ENCODE assay signal across 23 mouse cellular contexts in the genomic region with DNA sequence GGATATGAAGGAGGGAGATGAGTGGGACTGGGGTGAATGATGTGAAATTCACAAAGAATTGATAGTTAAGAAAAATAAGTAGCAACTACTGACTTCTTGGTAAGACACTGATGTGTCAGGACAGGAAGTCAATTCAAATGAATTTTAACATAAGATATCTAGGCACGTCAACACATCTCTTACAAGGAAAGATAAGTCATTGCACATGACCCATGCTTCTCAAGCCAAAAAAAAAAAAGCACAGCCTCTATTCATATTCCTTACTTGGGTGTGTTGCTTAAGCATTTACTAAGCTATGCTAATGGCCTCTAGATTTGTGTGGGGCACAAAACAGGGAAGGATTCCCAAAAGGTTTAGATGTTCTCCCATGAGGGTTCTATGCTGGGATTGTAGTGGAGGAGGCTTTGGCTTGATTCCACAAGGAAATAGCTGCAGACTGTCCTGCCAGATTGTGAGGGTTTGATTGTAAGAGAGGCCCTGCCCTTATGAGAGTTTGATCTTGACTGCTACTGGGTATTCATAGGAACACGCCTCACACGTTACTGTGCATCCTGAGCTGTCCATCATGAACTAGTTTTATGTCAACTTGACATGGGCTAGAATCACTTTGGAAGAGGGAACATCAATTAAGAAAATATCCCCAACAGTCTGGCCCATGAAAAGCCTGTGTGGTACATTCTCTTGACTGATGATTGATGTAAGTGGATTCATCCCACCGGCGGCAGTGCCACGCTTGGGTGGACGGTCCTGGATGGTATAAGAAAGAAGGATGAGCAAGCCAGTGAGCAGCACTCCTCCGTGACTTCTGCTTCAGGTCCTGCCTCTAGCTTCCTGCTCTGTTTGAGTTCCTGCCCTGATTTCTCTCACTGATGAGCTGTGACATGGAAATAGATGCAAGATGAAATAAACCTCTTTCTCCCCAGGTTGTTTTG. TPM values are rescaled to one million over a fixed set of nuclear protein-coding genes. Genes with fewer than 3 reads are reported as not detected.
DNase-seq lines count a peak whose midpoint lies in the region; ATAC-seq and TF ChIP-seq lines count a peak whose summit lies in the region.
"Had no signal": no experiment of that assay in that cellular context is flagged by ENCODE, and none has a peak within 500 bp of the region (broad histone marks: within the 10 kb centered on the region; RNA-seq: fewer than 3 reads in every experiment).

No protein-coding gene starts in this region.

- no peak for TF ChIP-seq CTCF in heart, adult 2 months (IDR thresholded peaks at IDR 0.05)
- no peak for TF ChIP-seq CTCF in MEL (IDR thresholded peaks at IDR 0.05 in 2 of 3, conservative IDR thresholded peaks at IDR 0.05 in 1 of 3; ENCODE audit: control insufficient read depth in 1 of 3, insufficient read depth in 1 of 3, low read depth in 2 of 3, low read length in 3 of 3, poor library complexity in 1 of 3, severe bottlenecking in 1 of 3)
- TF ChIP-seq CTCF in embryonic fibroblast, embryonic 13.5 days (IDR thresholded peaks at IDR 0.05; ENCODE audit: borderline replicate concordance, insufficient read depth, low read length), result no peak

- H3K9ac ChIP-seq in heart, adult 2 months (ENCODE audit: low read depth, low read length), result no peak overlapping the region
- no peak overlapping the region for H3K9ac ChIP-seq in heart, embryonic 12.5 days
- H3K9ac ChIP-seq in MEL (ENCODE audit: control insufficient read depth, low read depth, low read length, poor library complexity, severe bottlenecking), result no peak overlapping the region
- H3K9ac ChIP-seq: embryonic facial prominence, embryonic 15.5 days; forebrain, embryonic 15.5 days; hindbrain, embryonic 13.5 days; kidney, embryonic 15.5 days had no signal

- H3K36me3 ChIP-seq in heart, adult 2 months (ENCODE audit: control insufficient read depth, insufficient read depth, low read length), result peaks cover 11% of the 10 kb centered on the region
- H3K36me3 ChIP-seq in heart, embryonic 12.5 days, result 0 out of 2 replicates have a peak, but pooled peaks cover 5% of the 10 kb centered on the region
- peaks cover 0 to 33% of the 10 kb centered on the region in 2 experiments; a peak in 3 of 4 replicates for H3K36me3 ChIP-seq in MEL (ENCODE audit: control insufficient read depth in 1 of 2, insufficient read depth in 2 of 2, low read length in 2 of 2)
- H3K36me3 ChIP-seq: G1E had no signal

- peak in 1 of 2 experiments; percentile 36 for DNase-seq in heart, adult 2 months
- DNase-seq in heart, postnatal 14 days, result no peak
- DNase-seq in heart, postnatal 4 days, result peak; percentile 8
- DNase-seq in MEL (ENCODE audit: low read depth, low spot score), result no peak
- no peak for DNase-seq in embryo, embryonic 10.5 days (ENCODE audit: low spot score)
- DNase-seq: adrenal gland, postnatal 36 days; B cell, adult 2 months; cerebellum, adult 2 months; cerebellum, postnatal 10 days; embryo, embryonic 11 days; gastrocnemius, postnatal 10 days; kidney, adult 18-20 months had no signal

- no peak for TF ChIP-seq EP300 in heart, adult 2 months (IDR thresholded peaks at IDR 0.05; ENCODE audit: insufficient read depth, low read depth, low read length)
- peak; percentile 35 to 52; a peak in 1 of 4 replicates for TF ChIP-seq EP300 in MEL (IDR thresholded peaks at IDR 0.05; ENCODE audit: low read depth in 1 of 2, low read length in 2 of 2)

- intact Hi-C loops in heart, adult 2 months (cut with DNase I), result loop anchor here (2.0 kb wide), 1 partner anchor 14 kb away; no protein-coding TSS in a partner anchor
- intact Hi-C loops in heart, postnatal 14 days (cut with DNase I), result no loop called here

- TF ChIP-seq RAD21 in MEL (IDR thresholded peaks at IDR 0.05; ENCODE audit: low read depth, low read length), result no peak

- no peaks in the 10 kb centered on the region for H3K79me2 ChIP-seq in heart, adult 2 months (replicated peaks; ENCODE audit: control insufficient read depth, insufficient read depth, low read length)
- H3K79me2 ChIP-seq in MEL (ENCODE audit: control insufficient read depth, insufficient read depth, low read length, poor library complexity), result no peaks in the 10 kb centered on the region

- no peak for ATAC-seq in heart, embryonic 12.5 days (ENCODE audit: insufficient number of reproducible peaks, low FRiP score)
- ATAC-seq: activated CD4-positive, CD25-positive, alpha-beta regulatory T cell, adult 4 months; CD4-positive, CD25-positive, alpha-beta regulatory T cell, adult 4 months; forebrain, embryonic 15.5 days; hindbrain, postnatal 0 days; Patski had no signal

- no peaks in the 10 kb centered on the region for H3K9me3 ChIP-seq in heart, embryonic 12.5 days (replicated peaks)
- H3K9me3 ChIP-seq in MEL (replicated peaks; ENCODE audit: insufficient read depth, low read length), result no peaks in the 10 kb centered on the region
- H3K9me3 ChIP-seq: embryonic facial prominence, embryonic 15.5 days; forebrain, embryonic 15.5 days; G1E; hindbrain, embryonic 13.5 days; kidney, embryonic 15.5 days had no signal

- no peak for TF ChIP-seq POLR2A in heart, adult 2 months (IDR thresholded peaks at IDR 0.05; ENCODE audit: insufficient read depth, low read depth, low read length)
- no peak for TF ChIP-seq POLR2A in MEL (IDR thresholded peaks at IDR 0.05; ENCODE audit: control insufficient read depth in 1 of 2, insufficient read depth in 1 of 2, low read depth in 1 of 2, low read length in 2 of 2, poor library complexity in 1 of 2)
- no peak for TF ChIP-seq POLR2A in embryonic fibroblast, embryonic 13.5 days (IDR thresholded peaks at IDR 0.05; ENCODE audit: low read depth, low read length)

- H3K4me2 ChIP-seq in heart, embryonic 12.5 days, result no peak overlapping the region
- H3K4me2 ChIP-seq: embryonic facial prominence, embryonic 15.5 days; forebrain, embryonic 15.5 days; hindbrain, embryonic 13.5 days; kidney, embryonic 15.5 days had no signal

- H3K4me3 ChIP-seq in heart, adult 2 months, result no peak overlapping the region
- no peak overlapping the region for H3K4me3 ChIP-seq in heart, embryonic 12.5 days
- H3K4me3 ChIP-seq in MEL (ENCODE audit: control insufficient read depth in 1 of 2, insufficient read depth in 1 of 2, low read depth in 2 of 2, low read length in 2 of 2), result no peak overlapping the region
- no peak overlapping the region for H3K4me3 ChIP-seq in embryonic fibroblast, embryonic 13.5 days (ENCODE audit: insufficient read depth, low read length)
- H3K4me3 ChIP-seq: embryonic facial prominence, embryonic 15.5 days; forebrain, embryonic 15.5 days; hindbrain, embryonic 13.5 days; kidney, embryonic 15.5 days had no signal

- WGBS in heart, adult 2 months, result 67% methylated on average over 8 of the region's 8 CpGs
- WGBS in heart, embryonic 12.5 days, result 84% methylated on average over 8 of the region's 8 CpGs

- H3K27me3 ChIP-seq in heart, adult 2 months (ENCODE audit: control insufficient read depth, insufficient read depth, low read length), result no peaks in the 10 kb centered on the region
- no peaks in the 10 kb centered on the region for H3K27me3 ChIP-seq in heart, embryonic 12.5 days (replicated peaks)
- no peaks in the 10 kb centered on the region for H3K27me3 ChIP-seq in MEL (ENCODE audit: control insufficient read depth in 1 of 2, insufficient read depth in 2 of 2, low read length in 2 of 2)
- H3K27me3 ChIP-seq: embryonic facial prominence, embryonic 15.5 days; forebrain, embryonic 15.5 days; hindbrain, embryonic 13.5 days; kidney, embryonic 15.5 days; Patski had no signal

- H3K4me1 ChIP-seq in heart, adult 2 months (ENCODE audit: control insufficient read depth, insufficient read depth, low read length), result peaks cover 8% of the 10 kb centered on the region
- peaks cover 4% of the 10 kb centered on the region for H3K4me1 ChIP-seq in heart, embryonic 12.5 days (replicated peaks)
- H3K4me1 ChIP-seq in MEL (ENCODE audit: control insufficient read depth in 1 of 2, insufficient read depth in 2 of 2, low read length in 2 of 2), result peaks cover 33 to 34% of the 10 kb centered on the region in 2 experiments
- H3K4me1 ChIP-seq in embryonic fibroblast, embryonic 13.5 days (ENCODE audit: control insufficient read depth, insufficient read depth, low read length), result peaks cover 16% of the 10 kb centered on the region
- H3K4me1 ChIP-seq: embryonic facial prominence, embryonic 15.5 days; forebrain, embryonic 15.5 days; hindbrain, embryonic 13.5 days had no signal

- peak overlapping the region; percentile 23 for H3K27ac ChIP-seq in heart, adult 2 months
- no peak overlapping the region for H3K27ac ChIP-seq in heart, embryonic 12.5 days (ENCODE audit: poor library complexity, severe bottlenecking)
- no peak overlapping the region for H3K27ac ChIP-seq in MEL (ENCODE audit: control insufficient read depth, low read depth, low read length)
- peak overlapping the region; percentile 79 for H3K27ac ChIP-seq in embryonic fibroblast, embryonic 13.5 days (ENCODE audit: insufficient read depth, low read length)
- H3K27ac ChIP-seq: embryonic facial prominence, embryonic 15.5 days; forebrain, embryonic 15.5 days; hindbrain, embryonic 13.5 days; hindbrain, postnatal 0 days; kidney, embryonic 15.5 days had no signal

RNA-seq across cellular contexts. Expression of gene Cd81, which starts 17.8 kb away (rescaled TPM):
- total RNA-seq in heart, adult 2 months (2021), result 100 to 1,000 TPM; 424 to 434 TPM
- 641 and 822 TPM in 2 replicates for polyA plus RNA-seq in heart, adult 2 months (2012; rRNA removed)
- 100 to 1,000 TPM; 505 to 506 TPM for total RNA-seq in heart, postnatal 14 days (2021)
- 100 to 1,000 TPM; 600 to 620 TPM for total RNA-seq in heart, postnatal 4 days (2021)
- polyA plus RNA-seq in heart, embryonic 12.5 days (2016; fragmentation: Nextera tagmentation; extraction: Ambion mirVana), result 701 and 712 TPM in 2 replicates
- total RNA-seq in MEL (2012; rRNA removed), result 86.8 and 105 TPM in 2 replicates
- polyA plus RNA-seq in MEL (2012; ENCODE audit: insufficient read depth in 1 of 2, insufficient read length in 2 of 2, low read depth in 1 of 2, low replicate concordance in 2 of 2, missing spikeins in 1 of 2), result 100 to 1,000 TPM in 1 of 2 experiments, not detected in 1; 133 TPM
- polyA plus RNA-seq in embryonic fibroblast, embryonic 13.5 days (2011; ENCODE audit: insufficient read length, low read depth, missing spikeins), result 684 and 894 TPM in 2 replicates

RNA-seq across cellular contexts. Expression of gene Tspan32, which starts 29.9 kb away (rescaled TPM):
- total RNA-seq in heart, adult 2 months (2021), result 1 to 10 TPM in 1 of 2 experiments, under 1 TPM in 1; 0.44 to 1.3 TPM
- polyA plus RNA-seq in heart, adult 2 months (2012; rRNA removed), result 1.8 and 1.9 TPM in 2 replicates
- 1 to 10 TPM in 1 of 2 experiments, under 1 TPM in 1; 0.91 to 1.1 TPM for total RNA-seq in heart, postnatal 14 days (2021)
- under 1 TPM; 0.45 to 0.64 TPM for total RNA-seq in heart, postnatal 4 days (2021)
- 7.0 and 7.7 TPM in 2 replicates for polyA plus RNA-seq in heart, embryonic 12.5 days (2016; fragmentation: Nextera tagmentation; extraction: Ambion mirVana)
- total RNA-seq in MEL (2012; rRNA removed), result 159 and 205 TPM in 2 replicates
- 100 to 1,000 TPM in 1 of 2 experiments, 10 to 100 TPM in 1; 53.5 to 212 TPM for polyA plus RNA-seq in MEL (2012; ENCODE audit: insufficient read depth in 1 of 2, insufficient read length in 2 of 2, low read depth in 1 of 2, low replicate concordance in 2 of 2, missing spikeins in 1 of 2)
- not detected in 2 replicates for polyA plus RNA-seq in embryonic fibroblast, embryonic 13.5 days (2011; ENCODE audit: insufficient read length, low read depth, missing spikeins)

RNA-seq across cellular contexts. Expression of gene Tssc4, which starts 34.3 kb away (rescaled TPM):
- 10 to 100 TPM; 13.6 to 14.8 TPM for total RNA-seq in heart, adult 2 months (2021)
- polyA plus RNA-seq in heart, adult 2 months (2012; rRNA removed), result 33.2 and 36.9 TPM in 2 replicates
- 10 to 100 TPM; 19.0 to 20.7 TPM for total RNA-seq in heart, postnatal 14 days (2021)
- total RNA-seq in heart, postnatal 4 days (2021), result 10 to 100 TPM; 32.6 to 33.9 TPM
- 57.1 and 61.7 TPM in 2 replicates for polyA plus RNA-seq in heart, embryonic 12.5 days (2016; fragmentation: Nextera tagmentation; extraction: Ambion mirVana)
- 63.9 and 76.9 TPM in 2 replicates for total RNA-seq in MEL (2012; rRNA removed)
- polyA plus RNA-seq in MEL (2012; ENCODE audit: insufficient read depth in 1 of 2, insufficient read length in 2 of 2, low read depth in 1 of 2, low replicate concordance in 2 of 2, missing spikeins in 1 of 2), result 10 to 100 TPM in 1 of 2 experiments, not detected in 1; 75.6 TPM
- 35.9 and 38.8 TPM in 2 replicates for polyA plus RNA-seq in embryonic fibroblast, embryonic 13.5 days (2011; ENCODE audit: insufficient read length, low read depth, missing spikeins)

RNA-seq across cellular contexts. Expression of gene Trpm5, which starts 59.7 kb away (rescaled TPM):
- not detected for total RNA-seq in heart, adult 2 months (2021)
- polyA plus RNA-seq in heart, adult 2 months (2012; rRNA removed), result 0.06 and 0.08 TPM in 2 replicates
- under 1 TPM; 0.12 TPM for total RNA-seq in heart, postnatal 14 days (2021)
- under 1 TPM; 0.74 to 0.93 TPM for total RNA-seq in heart, postnatal 4 days (2021)
- 3.8 and 4.3 TPM in 2 replicates for polyA plus RNA-seq in heart, embryonic 12.5 days (2016; fragmentation: Nextera tagmentation; extraction: Ambion mirVana)
- total RNA-seq in MEL (2012; rRNA removed), result 1.5 and 1.7 TPM in 2 replicates
- polyA plus RNA-seq in MEL (2012; ENCODE audit: insufficient read depth in 1 of 2, insufficient read length in 2 of 2, low read depth in 1 of 2, low replicate concordance in 2 of 2, missing spikeins in 1 of 2), result 1 to 10 TPM in 1 of 2 experiments, not detected in 1; 1.9 TPM
- polyA plus RNA-seq in embryonic fibroblast, embryonic 13.5 days (2011; ENCODE audit: insufficient read length, low read depth, missing spikeins), result 0.47 TPM in 1 of 2 replicates, not detected in the other
- polyA plus RNA-seq: activated CD4-positive, CD25-positive, alpha-beta regulatory T cell, adult 4 months; CD4-positive, CD25-positive, alpha-beta regulatory T cell, adult 4 months; G1E had no signal

Comparison
In these comparisons a context has a peak if more than half of its experiments do, and no peak if none do; other contexts are left out.
1. H3K27ac ChIP-seq: peak in heart, adult 2 months (single experiment) and embryonic fibroblast, embryonic 13.5 days (single experiment); none in heart, embryonic 12.5 days (single experiment) and MEL (single experiment).
2. RNA of gene Tspan32, which starts 29.9 kb away (total RNA-seq): 159 to 205 TPM in MEL; 0.44 to 1.3 TPM in heart, adult 2 months, 0.91 to 1.1 TPM in heart, postnatal 14 days and 0.45 to 0.64 TPM in heart, postnatal 4 days; every median in the first group is over 10 times any median in the second.